Mouse (Mus musculus) left cerebral cortex, postnatal 36 days (tissue): ENCODE data around the gene Mthfd2l. TPM values are rescaled to one million over a fixed set of nuclear protein-coding genes. Genes with fewer than 3 reads are reported as not detected.

Experiments used
- DNase-seq, 2 experiments: peaks; one replicate each; pipeline ENCODE4 v3.0.0; 2021 to 2022; ENCODE audit warnings: low spot score in 2 of 2, mixed read lengths in 1 of 2
- intact Hi-C: fragments of 180-260 bp; cut with DNase I; formaldehyde crosslinking; loops from one replicate; pipeline ENCODE4 v1.15.1; 2025
- total RNA-seq, 2 experiments: library from RNA; stranded (reverse); gene quantifications; 2 replicates each; pipeline ENCODE4 v1.2.3; 2021

Mthfd2l gene
- total RNA-seq, 2 experiments from 2014 or later: 17.0 to 17.8 TPM

- intact Hi-C loops: no loop called here
- DNase-seq: no peak
These were observed 994 bp downstream of the Mthfd2l start for GRCm38 (mm10) chr5:90931911-90932310.

GRCm38 (mm10) chr5:90936706-90937105 lies 5.8 kb downstream of the Mthfd2l start:
- intact Hi-C loops: no loop called here
- DNase-seq: no peak

DNA sequence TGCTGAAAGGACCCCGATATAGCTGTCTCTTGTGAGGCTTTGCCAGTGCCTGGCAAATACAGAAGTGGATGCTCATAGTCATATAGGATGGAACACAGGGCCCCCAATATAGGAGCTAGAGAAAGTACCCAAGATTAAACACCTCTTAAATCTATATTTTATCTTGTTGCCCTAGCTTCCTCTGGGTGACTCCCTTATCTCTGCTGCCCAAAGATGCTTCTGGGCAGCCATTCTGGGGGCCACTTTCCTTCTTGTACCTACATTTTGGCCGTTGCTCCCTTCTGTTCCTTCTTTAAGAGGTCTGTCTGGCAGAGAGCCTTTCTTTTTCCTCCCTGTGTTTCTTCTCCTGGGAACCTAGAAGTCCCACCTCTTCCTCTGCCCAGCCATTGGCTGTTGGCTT lies 14.5 kb downstream of the Mthfd2l start:
- DNase-seq: no peak
- intact Hi-C loops: no loop called here

- DNase-seq: no peak
- intact Hi-C loops: no loop called here
These were observed 18.6 kb downstream of the Mthfd2l start for GRCm38 (mm10) chr5:90949499-90949898.

DNA sequence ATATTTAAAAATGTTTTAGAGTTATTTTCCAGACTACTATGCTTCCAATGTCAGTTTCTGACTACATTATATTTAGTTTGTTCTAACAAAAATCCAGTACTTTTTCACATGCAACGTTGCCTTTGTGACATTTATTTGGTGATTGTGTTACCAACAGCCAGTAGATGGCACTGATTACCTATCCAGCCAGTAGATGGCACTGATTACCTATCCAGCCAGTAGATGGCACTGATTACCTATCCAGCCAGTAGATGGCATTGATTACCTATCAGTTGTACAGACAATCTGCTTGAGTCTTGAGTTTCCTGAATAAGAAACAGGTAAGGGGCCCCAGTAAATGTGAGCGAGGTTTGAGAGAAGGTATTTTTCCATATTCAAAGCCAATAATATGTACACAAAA lies 20.6 kb downstream of the Mthfd2l start:
- intact Hi-C loops: loop anchor here (2.0 to 5.0 kb wide), 2 partner anchors 357 to 1001 kb away; no protein-coding TSS in a partner anchor
- peak; percentile 13 to 33 for DNase-seq

GRCm38 (mm10) chr5:90952731-90953481 lies 22.0 kb downstream of the Mthfd2l start:
- intact Hi-C loops: loop anchor here (5.0 kb wide), 1 partner anchor 999 kb away; no protein-coding TSS in a partner anchor
- DNase-seq: no peak

DNA sequence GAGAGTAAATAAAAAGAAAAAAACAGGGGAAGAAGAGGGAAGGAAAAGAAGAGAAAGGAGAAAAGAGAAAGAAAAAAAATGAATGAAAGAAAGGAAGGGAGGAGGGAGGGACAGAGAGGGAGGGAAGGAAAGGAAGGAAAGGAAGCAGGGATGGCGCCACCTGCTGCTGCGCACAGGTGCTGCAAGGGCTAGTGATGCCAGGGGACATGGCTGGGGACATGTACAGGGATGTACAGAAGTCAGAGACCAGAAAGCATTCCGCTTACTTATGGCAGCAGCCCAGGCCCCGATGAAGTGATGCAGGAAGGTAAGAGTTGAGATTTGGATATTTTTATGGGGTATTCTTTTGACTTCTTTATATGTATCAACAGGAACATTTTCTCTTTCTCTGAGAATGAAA lies 33.4 kb downstream of the Mthfd2l start:
- intact Hi-C loops: no loop called here
- DNase-seq: no peak

DNA sequence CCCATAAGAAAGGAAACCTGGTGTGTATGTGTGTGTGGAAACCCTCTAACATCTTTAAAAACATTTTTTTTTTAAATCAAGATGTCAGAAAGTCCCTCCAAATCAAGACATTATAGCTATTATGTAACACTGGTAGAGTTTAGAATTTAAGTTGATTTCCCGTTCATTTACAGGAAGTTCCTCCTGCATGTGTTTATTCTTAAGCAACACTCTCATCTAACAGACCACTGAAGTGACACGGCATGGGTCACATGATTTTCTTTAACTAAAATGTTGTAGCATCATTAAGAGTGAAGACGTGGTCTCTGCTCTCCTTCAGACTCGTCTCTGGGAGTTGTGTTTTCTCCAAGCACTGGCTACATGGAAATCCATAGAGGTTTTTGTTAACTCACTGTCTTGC lies 33.8 kb downstream of the Mthfd2l start:
- intact Hi-C loops: no loop called here
- no peak for DNase-seq

DNA sequence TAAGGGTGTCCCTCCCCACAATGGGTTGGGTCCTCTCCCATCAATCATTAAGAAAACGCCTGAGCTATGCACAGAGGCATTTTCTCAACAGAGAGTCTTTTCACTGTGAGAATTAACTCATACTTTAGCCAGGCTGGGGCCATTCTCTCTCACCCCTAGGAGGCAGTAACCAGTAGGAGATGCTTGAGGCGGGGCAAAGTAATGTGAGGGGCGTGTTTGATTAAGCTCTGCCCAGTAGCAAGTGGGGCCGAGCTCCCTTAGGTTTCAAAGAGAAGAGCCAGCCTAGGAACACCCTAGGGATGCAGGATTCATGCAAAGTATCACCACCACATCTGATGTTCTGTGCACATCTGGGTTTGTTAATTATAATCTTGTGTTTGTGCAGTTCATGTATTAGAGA lies 34.5 kb downstream of the Mthfd2l start:
- intact Hi-C loops: no loop called here
- DNase-seq: no peak

DNA sequence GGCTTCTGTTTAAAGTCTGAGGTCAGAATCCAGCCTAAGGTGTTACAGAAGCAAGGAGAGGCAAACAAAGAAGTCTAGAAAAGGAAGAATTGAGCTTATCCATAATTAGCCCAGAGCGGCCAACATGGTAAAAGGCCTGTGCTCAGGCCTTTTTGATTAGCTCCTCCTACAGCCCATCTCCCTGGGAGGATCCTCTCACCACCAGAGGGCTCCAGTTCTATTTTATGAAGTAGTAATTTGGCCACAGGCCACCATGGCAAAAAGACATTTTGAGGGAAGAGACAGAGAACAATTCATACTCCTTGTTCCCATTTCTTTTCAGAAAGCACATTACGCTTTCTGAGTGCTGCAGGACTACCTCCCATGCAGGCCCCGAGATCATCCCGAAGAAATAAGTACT lies 46.3 kb downstream of the Mthfd2l start:
- peak; percentile 26 to 54 for DNase-seq
- intact Hi-C loops: loop anchor here (5.0 to 10.0 kb wide), 2 partner anchors 218 to 330 kb away; no protein-coding TSS in a partner anchor

GRCm38 (mm10) chr5:90980297-90980696 lies 49.4 kb downstream of the Mthfd2l start:
- intact Hi-C loops: no loop called here
- peak; percentile 9 to 11 for DNase-seq

GRCm38 (mm10) chr5:90987605-90988004 lies 56.7 kb downstream of the Mthfd2l start:
- intact Hi-C loops: no loop called here

DNA sequence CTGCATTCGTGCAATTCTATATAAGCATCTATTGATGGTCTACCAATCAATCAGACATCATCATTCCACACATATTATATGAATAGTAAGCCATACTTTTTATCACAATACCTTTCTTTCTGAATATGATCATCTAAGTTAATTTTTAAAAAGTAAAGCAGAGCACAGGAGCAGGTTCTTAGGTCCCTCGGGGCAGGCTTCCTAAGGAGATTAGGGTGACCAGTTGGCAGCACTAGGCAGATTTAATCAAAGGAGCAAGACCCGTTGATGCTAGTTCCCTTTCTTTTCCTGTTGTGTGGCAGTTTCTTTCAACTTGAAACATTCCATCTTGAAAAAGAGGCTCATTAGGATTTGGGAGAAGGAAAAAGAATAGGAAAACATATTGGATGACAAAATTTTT lies 57.2 kb downstream of the Mthfd2l start:
- intact Hi-C loops: no loop called here
- DNase-seq: no peak

More at GRCm38 (mm10) chr5:90987605-90988004, 56.7 kb downstream of the Mthfd2l start:
- no peak for DNase-seq

- no peak for DNase-seq
- intact Hi-C loops: no loop called here
These were observed 57.7 kb downstream of the Mthfd2l start for GRCm38 (mm10) chr5:90988592-90988991.

- intact Hi-C loops: no loop called here
- no peak for DNase-seq
These were observed 69.0 kb downstream of the Mthfd2l start for GRCm38 (mm10) chr5:90999942-91000341.

- intact Hi-C loops: no loop called here
- no peak for DNase-seq
These were observed 84.3 kb downstream of the Mthfd2l start for GRCm38 (mm10) chr5:91015216-91015615.

- intact Hi-C loops: no loop called here
- DNase-seq: no peak
These were observed 92.2 kb downstream of the Mthfd2l start for GRCm38 (mm10) chr5:91023114-91023513.

- DNase-seq: no peak
- intact Hi-C loops: no loop called here
These were observed 96.2 kb downstream of the Mthfd2l start, which contains the start of gene Epgn for GRCm38 (mm10) chr5:91027164-91027563. Gene Epgn (plus strand): TSS chr5:91027464.

GRCm38 (mm10) chr5:91027840-91028239 lies 96.9 kb downstream of the Mthfd2l start:
- no peak for DNase-seq
- intact Hi-C loops: no loop called here

DNA sequence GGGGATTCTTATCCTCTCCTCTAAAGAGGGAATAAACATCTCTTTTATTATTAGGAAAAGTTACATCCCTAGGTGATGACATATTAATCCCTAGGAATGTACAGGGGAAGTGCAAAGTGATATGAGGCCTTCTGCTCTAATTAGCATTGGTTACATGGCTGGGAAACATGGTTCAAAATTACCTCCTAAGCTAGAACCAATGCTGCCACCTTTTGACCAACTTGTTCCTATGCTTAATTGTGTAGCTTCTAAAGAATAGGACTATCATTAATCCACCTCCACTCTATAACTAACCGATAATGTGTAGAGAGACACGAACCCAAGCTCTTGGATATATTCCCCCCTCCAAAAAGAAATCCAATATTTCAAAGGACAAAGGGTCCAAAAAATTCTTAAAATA lies 99.7 kb downstream of the Mthfd2l start:
- intact Hi-C loops: no loop called here
- DNase-seq: no peak

GRCm38 (mm10) chr5:91035341-91035740 lies 104.4 kb downstream of the Mthfd2l start:
- intact Hi-C loops: no loop called here
- no peak for DNase-seq
